Mouse (Mus musculus) adrenal gland, adult (tissue): ENCODE data around the gene Ube2cbp.

Experiments used
- DNase-seq, 2 experiments: peaks; one replicate each; pipeline ENCODE4 v3.0.0; 2022 to 2023; ENCODE audit warnings: low spot score in 1 of 2; ENCODE audit not compliant: inconsistent age in 2 of 2

Ube2cbp gene

GRCm38 (mm10) chr9:86436608-86437007 lies 28.1 kb downstream of the Ube2cbp start:
- DNase-seq: no peak

GRCm38 (mm10) chr9:86435510-86435909 lies 29.2 kb downstream of the Ube2cbp start:
- no peak for DNase-seq

- DNase-seq: no peak
Measured at GRCm38 (mm10) chr9:86423331-86423730, 41.4 kb downstream of the Ube2cbp start.

- DNase-seq: no peak
Measured at GRCm38 (mm10) chr9:86419366-86419765, 45.4 kb downstream of the Ube2cbp start.

GRCm38 (mm10) chr9:86417971-86418370 lies 46.8 kb downstream of the Ube2cbp start:
- DNase-seq: no peak

GRCm38 (mm10) chr9:86395785-86396184 lies 69.0 kb downstream of the Ube2cbp start:
- peak; percentile 10 to 46 for DNase-seq

- no peak for DNase-seq
Measured at GRCm38 (mm10) chr9:86395012-86395411, 69.7 kb downstream of the Ube2cbp start.

- DNase-seq: no peak
Measured at GRCm38 (mm10) chr9:86393586-86394272, 71.0 kb downstream of the Ube2cbp start.

GRCm38 (mm10) chr9:86391467-86391866 lies 73.3 kb downstream of the Ube2cbp start:
- no peak for DNase-seq

- DNase-seq: no peak
Measured at GRCm38 (mm10) chr9:86390713-86391112, 74.0 kb downstream of the Ube2cbp start.

- DNase-seq: no peak
Measured at GRCm38 (mm10) chr9:86388538-86388937, 76.2 kb downstream of the Ube2cbp start.

GRCm38 (mm10) chr9:86376923-86377322 lies 87.8 kb downstream of the Ube2cbp start:
- peak in 1 of 2 experiments; percentile 24 for DNase-seq

- DNase-seq: no peak
Measured at GRCm38 (mm10) chr9:86372783-86373567, 91.8 kb downstream of the Ube2cbp start.

GRCm38 (mm10) chr9:86369208-86369607 lies 95.5 kb downstream of the Ube2cbp start:
- no peak for DNase-seq

- DNase-seq: peak; percentile 10 to 60
Measured at GRCm38 (mm10) chr9:86360536-86360935, 104.2 kb downstream of the Ube2cbp start.

- peak in 1 of 2 experiments; percentile 63 for DNase-seq
Measured at GRCm38 (mm10) chr9:86355851-86356250, 108.9 kb downstream of the Ube2cbp start.

- no peak for DNase-seq
Measured at GRCm38 (mm10) chr9:86351491-86351890, 113.3 kb downstream of the Ube2cbp start.

GRCm38 (mm10) chr9:86336792-86337191 lies 128.0 kb downstream of the Ube2cbp start:
- no peak for DNase-seq

GRCm38 (mm10) chr9:86336361-86336760 lies 128.4 kb downstream of the Ube2cbp start:
- peak in 1 of 2 experiments; percentile 49 for DNase-seq

- no peak for DNase-seq
Measured at GRCm38 (mm10) chr9:86335588-86335987, 129.2 kb downstream of the Ube2cbp start.

GRCm38 (mm10) chr9:86334357-86334756 lies 130.4 kb downstream of the Ube2cbp start:
- no peak for DNase-seq

GRCm38 (mm10) chr9:86330591-86330990 lies 134.2 kb downstream of the Ube2cbp start:
- no peak for DNase-seq
